Mouse (Mus musculus) forebrain, embryonic 12.5 days (tissue): ENCODE measurements around the gene Mip. TPM values are rescaled to one million over a fixed set of nuclear protein-coding genes. Genes with fewer than 3 reads are reported as not detected.

Source experiments
- ATAC-seq: fragments of 200-750 bp; cut with Nextera tagmentation; 2 replicates; pipeline ENCODE4 v1.8.0; 2017; ENCODE audit warnings: moderate TSS enrichment; ENCODE audit not compliant: low FRiP score
- H3K27ac ChIP-seq: fragments of 300-500 bp; sonication (generic); 2 replicates; pipeline ENCODE4 v1.5.1; 2016; ENCODE audit warnings: mild to moderate bottlenecking
- H3K27me3 ChIP-seq: fragments of 300-500 bp; sonication (generic); 2 replicates; pipeline ENCODE4 v1.6.1; 2016; ENCODE audit warnings: mild to moderate bottlenecking
- H3K36me3 ChIP-seq: fragments of 300-500 bp; sonication (generic); replicated peaks from 2 replicates; pipeline ENCODE4 v1.6.1; 2016; ENCODE audit warnings: mild to moderate bottlenecking
- H3K4me1 ChIP-seq: fragments of 300-500 bp; sonication (generic); 2 replicates; pipeline ENCODE4 v1.6.1; 2016
- H3K4me2 ChIP-seq: fragments of 300-500 bp; sonication (generic); 2 replicates; pipeline ENCODE4 v1.6.1; 2016; ENCODE audit warnings: mild to moderate bottlenecking, moderate library complexity
- H3K4me3 ChIP-seq: fragments of 300-500 bp; sonication (generic); replicated peaks from 2 replicates; pipeline ENCODE4 v1.5.1; 2016; ENCODE audit warnings: mild to moderate bottlenecking
- H3K9ac ChIP-seq: fragments of 300-500 bp; sonication (generic); 2 replicates; pipeline ENCODE4 v1.6.1; 2016; ENCODE audit warnings: mild to moderate bottlenecking
- H3K9me3 ChIP-seq: fragments of 300-500 bp; sonication (generic); 2 replicates; pipeline ENCODE4 v1.6.1; 2016
- WGBS: fragments of 180-500 bp; shearing (Covaris S2); methylation state at CpG from one replicate; pipeline ENCODE4 v1.1.7; 2016; 5-methylcytosine and 5-hydroxymethylcytosine counted together
- polyA plus RNA-seq: library from polyadenylated mRNA; unstranded; fragments of >200 nt; fragmentation: Nextera tagmentation; extraction: Ambion mirVana; gene quantifications from 2 replicates; pipeline ENCODE4 v1.2.1, GENCODE M21; 2016

Mip gene
- polyA plus RNA-seq, 1 experiment from 2014 or later, result 0.42 TPM

DNA sequence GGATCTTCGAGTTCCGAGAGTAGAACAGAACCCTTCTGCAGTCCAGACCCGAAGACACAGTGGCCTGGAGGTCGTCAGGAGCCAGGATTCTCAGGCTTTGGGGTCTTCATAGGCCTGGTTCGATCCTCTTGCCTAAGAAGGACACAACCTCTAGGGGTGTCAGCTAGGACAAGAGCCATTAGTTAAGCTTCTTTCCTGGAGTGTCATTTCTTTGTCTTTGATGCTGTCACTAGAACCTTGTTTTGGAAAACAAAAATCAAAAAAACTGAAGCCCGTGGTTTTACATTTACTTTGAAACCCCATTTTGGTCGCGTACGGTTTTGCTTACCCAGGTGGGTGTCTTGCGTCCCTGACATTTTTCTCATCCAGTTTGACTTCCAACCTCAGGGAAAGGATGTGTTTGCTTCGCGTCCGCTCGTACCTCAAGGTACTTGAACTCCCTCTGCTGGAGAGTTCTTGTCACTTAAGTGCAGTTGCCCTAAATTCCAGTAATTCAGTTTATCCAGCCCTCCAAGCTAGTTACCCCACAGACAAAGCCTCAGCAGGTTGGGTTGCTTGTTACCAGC lies 6.9 kb downstream of the Mip start:
- peak; percentile 39 for ATAC-seq
- H3K27me3 ChIP-seq, result no peaks in the 10 kb centered on the region
- peaks cover 24% of the 10 kb centered on the region for H3K4me1 ChIP-seq
- under 1% methylated on average over 14 of the region's 14 CpGs for WGBS
- H3K27ac ChIP-seq, result peak overlapping the region; percentile 96
- 0 out of 2 replicates have a peak, but pooled peaks cover 2% of the 10 kb centered on the region for H3K36me3 ChIP-seq
- H3K9me3 ChIP-seq, result no peaks in the 10 kb centered on the region
- H3K9ac ChIP-seq, result peak overlapping the region; percentile 82
- H3K4me3 ChIP-seq, result peak overlapping the region; percentile 81
- peak overlapping the region; percentile 66 for H3K4me2 ChIP-seq

GRCm38 (mm10) chr10:128236321-128236720 lies 10.7 kb downstream of the Mip start:
- ATAC-seq, result no peak
- Histone ChIP-seq H3K4me2 (no peak overlapping the region), H3K9me3 (no peaks in the 10 kb centered on the region), H3K27ac (peak overlapping the region; percentile 65), H3K4me1 (peaks cover 17% of the 10 kb centered on the region; the same call in 1 of the 2 replicates), H3K4me3 (no peak overlapping the region), H3K27me3 (no peaks in the 10 kb centered on the region), H3K9ac (no peak overlapping the region), H3K36me3 (peaks cover 25% of the 10 kb centered on the region)
- WGBS, result 34% methylated on average over 4 of the region's 4 CpGs

- WGBS, result 79% methylated on average over 15 of the region's 15 CpGs
- no peak overlapping the region for H3K27ac ChIP-seq
- H3K9me3 ChIP-seq, result no peaks in the 10 kb centered on the region
- no peaks in the 10 kb centered on the region for H3K27me3 ChIP-seq
- no peak for ATAC-seq
- no peak overlapping the region for H3K9ac ChIP-seq
- H3K4me3 ChIP-seq, result no peak overlapping the region
- H3K4me1 ChIP-seq, result peaks cover 9% of the 10 kb centered on the region; the same call in 1 of the 2 replicates
- H3K4me2 ChIP-seq, result no peak overlapping the region
- peaks cover 41% of the 10 kb centered on the region for H3K36me3 ChIP-seq
Observed at GRCm38 (mm10) chr10:128237807-128238480, 12.3 kb downstream of the Mip start.

- Histone ChIP-seq H3K4me1 (peaks cover 8% of the 10 kb centered on the region; the same call in 1 of the 2 replicates), H3K4me2 (no peak overlapping the region), H3K27ac (no peak overlapping the region), H3K9ac (no peak overlapping the region), H3K36me3 (peaks cover 52% of the 10 kb centered on the region), H3K9me3 (no peaks in the 10 kb centered on the region), H3K27me3 (no peaks in the 10 kb centered on the region), H3K4me3 (no peak overlapping the region)
- ATAC-seq, result no peak
- WGBS, result 94% methylated on average over 4 of the region's 4 CpGs
Observed at GRCm38 (mm10) chr10:128239140-128239539, 13.5 kb downstream of the Mip start.

DNA sequence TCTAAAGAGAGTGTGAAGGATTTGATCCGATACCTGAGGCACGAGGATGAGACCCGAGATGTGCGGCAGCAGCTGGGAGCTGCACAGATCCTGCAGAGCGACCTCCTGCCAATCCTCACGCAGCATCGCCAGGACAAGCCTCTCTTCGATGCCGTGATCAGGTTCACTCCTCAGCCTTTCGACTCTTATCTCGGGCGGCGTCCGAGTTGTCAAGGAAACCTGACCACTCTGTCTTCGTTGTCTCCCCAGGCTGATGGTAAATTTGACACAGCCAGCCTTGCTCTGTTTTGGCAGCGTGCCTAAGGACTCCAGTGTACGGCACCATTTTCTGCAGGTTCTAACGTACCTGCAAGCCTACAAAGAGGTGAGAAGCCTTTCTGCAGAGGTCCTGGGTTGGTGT lies 14.5 kb downstream of the Mip start:
- no peak overlapping the region for H3K4me3 ChIP-seq
- no peak for ATAC-seq
- no peaks in the 10 kb centered on the region for H3K27me3 ChIP-seq
- no peak overlapping the region for H3K27ac ChIP-seq
- H3K4me1 ChIP-seq, result peaks cover 8% of the 10 kb centered on the region; the same call in 1 of the 2 replicates
- H3K9me3 ChIP-seq, result no peaks in the 10 kb centered on the region
- H3K36me3 ChIP-seq, result peaks cover 59% of the 10 kb centered on the region
- WGBS, result 95% methylated on average over 18 of the region's 18 CpGs
- H3K9ac ChIP-seq, result no peak overlapping the region
- no peak overlapping the region for H3K4me2 ChIP-seq

- Histone ChIP-seq H3K36me3 (peaks cover 91% of the 10 kb centered on the region), H3K4me3 (no peak overlapping the region), H3K27ac (no peak overlapping the region), H3K4me2 (no peak overlapping the region), H3K4me1 (no peaks in the 10 kb centered on the region), H3K9ac (no peak overlapping the region), H3K27me3 (no peaks in the 10 kb centered on the region), H3K9me3 (no peaks in the 10 kb centered on the region)
- no peak for ATAC-seq
- WGBS, result 96% methylated on average over 8 of the region's 8 CpGs
Observed at GRCm38 (mm10) chr10:128243252-128243651, 17.6 kb downstream of the Mip start.

- Histone ChIP-seq H3K27ac (no peak overlapping the region), H3K36me3 (peaks cover 99% of the 10 kb centered on the region), H3K4me3 (no peak overlapping the region), H3K4me1 (no peaks in the 10 kb centered on the region), H3K9ac (no peak overlapping the region), H3K27me3 (no peaks in the 10 kb centered on the region), H3K4me2 (no peak overlapping the region), H3K9me3 (no peaks in the 10 kb centered on the region)
- ATAC-seq, result no peak
- 96% methylated on average over 15 of the region's 15 CpGs for WGBS
Observed at GRCm38 (mm10) chr10:128244121-128244520, 18.5 kb downstream of the Mip start.

DNA sequence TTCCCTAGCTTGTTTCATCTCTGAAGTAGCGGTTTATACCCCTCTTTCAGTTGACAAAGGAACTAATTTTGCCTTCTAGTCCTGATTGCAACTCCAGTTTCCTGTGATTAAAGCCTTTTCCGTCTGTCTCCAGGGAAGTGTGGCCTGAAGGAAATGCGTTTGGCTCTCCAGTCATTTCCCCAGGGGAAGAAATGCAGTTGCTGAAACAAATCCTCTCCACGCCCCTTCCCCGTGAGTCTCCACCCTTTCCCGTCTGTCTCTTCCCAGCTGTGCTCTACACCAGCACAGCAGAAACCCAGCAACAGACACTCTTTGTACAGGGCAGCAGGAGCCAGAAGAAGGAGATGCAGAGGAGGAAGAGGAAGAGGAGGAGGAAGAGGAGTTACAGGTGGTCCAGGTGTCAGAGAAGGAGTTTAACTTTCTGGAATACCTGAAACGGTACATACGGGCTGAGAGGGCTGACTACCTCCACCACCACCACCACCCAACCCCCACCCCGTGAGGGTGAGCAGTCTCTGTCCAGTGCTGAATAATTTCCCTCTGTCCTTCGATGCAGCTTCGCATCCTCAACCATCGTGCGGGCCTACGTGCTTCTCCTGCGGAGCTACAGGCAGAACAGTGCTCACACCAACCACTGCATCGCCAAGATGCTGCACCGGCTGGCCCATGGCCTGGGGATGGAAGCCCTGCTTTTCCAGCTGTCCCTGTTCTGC lies 21.5 kb downstream of the Mip start:
- H3K4me3 ChIP-seq, result no peak overlapping the region
- H3K9ac ChIP-seq, result no peak overlapping the region
- H3K27me3 ChIP-seq, result no peaks in the 10 kb centered on the region
- no peaks in the 10 kb centered on the region for H3K9me3 ChIP-seq
- peaks cover 99% of the 10 kb centered on the region for H3K36me3 ChIP-seq
- no peaks in the 10 kb centered on the region for H3K4me1 ChIP-seq
- no peak for ATAC-seq
- WGBS, result 88% methylated on average over 17 of the region's 17 CpGs
- H3K4me2 ChIP-seq, result no peak overlapping the region
- 0 out of 2 replicates have a peak overlapping the region, but pooled peaks have one; percentile 27 for H3K27ac ChIP-seq

DNA sequence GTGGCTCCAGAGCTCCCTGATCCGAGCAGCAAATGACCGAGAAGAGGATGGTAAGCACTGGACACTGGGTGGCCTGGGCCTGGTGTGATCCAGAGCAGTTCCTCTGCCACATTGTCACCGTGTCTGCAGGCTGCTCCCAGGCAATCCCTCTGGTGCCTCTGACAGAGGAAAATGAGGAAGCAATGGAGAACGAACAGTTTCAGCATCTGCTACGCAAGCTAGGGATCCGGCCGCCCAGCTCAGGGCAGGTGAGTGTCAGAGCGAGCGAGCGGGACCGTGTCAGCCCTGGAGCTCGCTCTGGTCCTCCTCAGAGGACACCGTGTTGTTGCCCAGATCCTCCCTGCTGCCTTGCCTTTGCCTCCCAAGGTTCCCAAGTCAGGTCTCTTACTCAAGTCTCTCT lies 24.9 kb downstream of the Mip start:
- Histone ChIP-seq H3K36me3 (peaks cover 76% of the 10 kb centered on the region), H3K4me2 (no peak overlapping the region), H3K4me3 (no peak overlapping the region), H3K9me3 (no peaks in the 10 kb centered on the region), H3K27me3 (no peaks in the 10 kb centered on the region), H3K9ac (no peak overlapping the region), H3K27ac (no peak overlapping the region), H3K4me1 (no peaks in the 10 kb centered on the region)
- ATAC-seq, result no peak
- 97% methylated on average over 13 of the region's 13 CpGs for WGBS

DNA sequence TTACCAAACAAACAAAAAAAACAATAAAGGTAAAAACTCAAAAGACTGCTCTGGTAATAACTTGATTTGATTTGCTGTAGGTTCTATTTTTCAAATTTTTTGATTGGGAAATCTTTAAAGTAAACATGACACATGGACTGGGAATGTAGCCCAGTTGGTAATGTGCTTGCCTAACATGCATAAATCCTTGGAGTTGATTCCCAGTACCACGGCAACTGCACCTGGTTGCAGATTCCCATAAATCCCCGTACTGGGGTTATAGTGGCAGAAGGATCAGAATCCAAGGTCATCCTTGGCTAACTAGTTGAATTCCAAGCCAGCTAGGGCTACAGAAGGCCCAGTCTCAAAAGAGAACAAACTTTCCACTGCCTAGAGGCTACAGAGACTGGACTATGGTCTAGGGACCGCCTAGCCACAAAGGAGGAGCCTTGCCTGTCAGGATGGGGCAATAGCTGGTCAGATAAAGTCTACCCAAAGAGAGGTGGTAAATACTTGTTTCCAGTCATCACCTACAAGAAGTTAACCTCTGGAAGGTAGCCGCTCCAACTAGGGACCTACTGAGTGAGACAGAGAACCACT lies 28.1 kb downstream of the Mip start, which contains the start of gene Apon:
TSS of gene Apon (plus strand) at position 420 of the 579 bp plus-strand sequence.
- no peak for ATAC-seq
- no peaks in the 10 kb centered on the region for H3K4me1 ChIP-seq
- no peak within 1 kb of the TSS for H3K9ac ChIP-seq
- H3K4me2 ChIP-seq, result no peak within 1 kb of the TSS
- H3K9me3 ChIP-seq, result no peaks in the 10 kb centered on the region
- WGBS, result 91% methylated on average over 4 of the region's 4 CpGs
- H3K4me3 ChIP-seq, result no peak within 1 kb of the TSS
- H3K27me3 ChIP-seq, result no peaks in the 10 kb centered on the region
- H3K27ac ChIP-seq, result no peak within 1 kb of the TSS
- peaks cover 44% of the 10 kb centered on the region for H3K36me3 ChIP-seq

DNA sequence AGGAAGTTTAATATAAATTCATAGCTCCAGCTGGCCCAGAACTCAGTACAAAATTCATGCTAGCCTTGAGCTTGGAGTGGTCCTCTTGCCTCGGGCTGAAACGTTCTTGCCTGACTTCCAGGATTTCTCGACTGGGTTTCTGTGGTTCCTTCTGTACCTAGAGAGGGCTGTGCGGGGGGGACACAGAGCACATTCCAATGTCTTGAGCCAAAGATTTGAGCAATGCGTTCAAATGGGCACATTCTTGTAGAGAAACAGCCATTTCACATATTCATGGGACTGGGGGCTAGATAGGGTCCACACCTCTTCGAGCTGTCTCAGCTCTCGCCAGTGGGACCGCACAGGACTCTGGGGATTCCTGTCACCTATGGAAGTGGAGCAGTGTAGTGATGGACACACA lies 30.3 kb downstream of the Mip start:
- no peak overlapping the region for H3K4me3 ChIP-seq
- no peak for ATAC-seq
- 93% methylated on average over 8 of the region's 8 CpGs for WGBS

GRCm38 (mm10) chr10:128256328-128256727 lies 30.7 kb downstream of the Mip start:
- no peak overlapping the region for H3K9ac ChIP-seq
- WGBS, result 93% methylated on average over 8 of the region's 8 CpGs
- no peak overlapping the region for H3K4me2 ChIP-seq
- no peak overlapping the region for H3K27ac ChIP-seq
- H3K4me3 ChIP-seq, result no peak overlapping the region
- no peaks in the 10 kb centered on the region for H3K4me1 ChIP-seq
- H3K9me3 ChIP-seq, result no peaks in the 10 kb centered on the region
- no peaks in the 10 kb centered on the region for H3K27me3 ChIP-seq
- no peak for ATAC-seq
- H3K36me3 ChIP-seq, result peaks cover 19% of the 10 kb centered on the region

More for the DNA sequence above, 30.3 kb downstream of the Mip start:
- H3K36me3 ChIP-seq, result peaks cover 23% of the 10 kb centered on the region
- no peaks in the 10 kb centered on the region for H3K4me1 ChIP-seq
- no peak overlapping the region for H3K4me2 ChIP-seq
- H3K9me3 ChIP-seq, result no peaks in the 10 kb centered on the region
- H3K27me3 ChIP-seq, result no peaks in the 10 kb centered on the region
- H3K9ac ChIP-seq, result no peak overlapping the region
- no peak overlapping the region for H3K27ac ChIP-seq
